Mouse (Mus musculus) frontal cortex, adult 2 months (tissue): Measurements from ENCODE around the gene Abcc6. TPM values are rescaled to one million over a fixed set of nuclear protein-coding genes. Genes with fewer than 3 reads are reported as not detected.
"Not testable (repeated sequence)": the region's sequence is repeated elsewhere in the genome, so short reads cannot be mapped to it uniquely, and the experiment has no call there.

Experiments
- DNase-seq, 2 experiments: peaks; one replicate each; pipeline ENCODE4 v3.0.0; 2022; ENCODE audit warnings: low spot score in 1 of 2; ENCODE audit errors: extremely low spot score in 1 of 2
- polyA plus RNA-seq: library from polyadenylated mRNA; depleted of rRNA; stranded (reverse); fragments of >200 nt; gene quantifications from 2 replicates; pipeline ENCODE4 v1.2.3, GENCODE M21; 2012; rRNA removed

Abcc6 gene
- polyA plus RNA-seq, 1 experiment: 3.8 TPM

GRCm38 (mm10) chr7:45941986-45942385 is 88.1 kb downstream of the Abcc6 start:
- no peak for DNase-seq

- no peak for DNase-seq
Measured at GRCm38 (mm10) chr7:45939836-45940235, 90.3 kb downstream of the Abcc6 start.

GRCm38 (mm10) chr7:45935114-45935513 is 95.0 kb downstream of the Abcc6 start:
- peak in 1 of 2 experiments; percentile 76 for DNase-seq

- not testable (repeated sequence) for DNase-seq
Measured at GRCm38 (mm10) chr7:45933766-45934165, 96.3 kb downstream of the Abcc6 start.

- DNase-seq: no peak
Measured at GRCm38 (mm10) chr7:45929688-45930087, 100.4 kb downstream of the Abcc6 start.

- DNase-seq: no peak
Measured at GRCm38 (mm10) chr7:45928626-45929295, 101.3 kb downstream of the Abcc6 start.

- DNase-seq: no peak
Measured at GRCm38 (mm10) chr7:45924429-45924816, 105.7 kb downstream of the Abcc6 start.

GRCm38 (mm10) chr7:45923762-45924428 is 106.2 kb downstream of the Abcc6 start, which contains the start of gene Ccdc114:
Ccdc114 (plus strand) TSS chr7:45924072.
- DNase-seq: peak in 1 of 2 experiments; percentile 27

GRCm38 (mm10) chr7:45922928-45923761 is 107.0 kb downstream of the Abcc6 start:
- DNase-seq: peak; percentile 91 to 95

GRCm38 (mm10) chr7:45921950-45922600 is 108.0 kb downstream of the Abcc6 start:
- no peak for DNase-seq

GRCm38 (mm10) chr7:45921242-45921621 is 108.9 kb downstream of the Abcc6 start, which contains the start of gene Emp3:
Emp3 (minus strand) TSS chr7:45921404.
- no peak for DNase-seq

GRCm38 (mm10) chr7:45920583-45921241 is 109.4 kb downstream of the Abcc6 start:
- peak in 1 of 2 experiments; percentile 50 for DNase-seq

GRCm38 (mm10) chr7:45919761-45920160 is 110.3 kb downstream of the Abcc6 start:
- no peak for DNase-seq

- no peak for DNase-seq
Measured at GRCm38 (mm10) chr7:45919083-45919671, 110.9 kb downstream of the Abcc6 start.

GRCm38 (mm10) chr7:45917926-45918325 is 112.2 kb downstream of the Abcc6 start:
- DNase-seq: no peak

Other genes starting within 250 kb of the Abcc6 start
- 170 and 198 TPM in 2 replicates for gene Lmtk3, start 246.6 kb downstream of the Abcc6 start, polyA plus RNA-seq
- gene Sult2b1, start 245.6 kb downstream of the Abcc6 start, polyA plus RNA-seq: 15.2 and 17.7 TPM in 2 replicates
- gene Cyth2, start 215.7 kb downstream of the Abcc6 start, polyA plus RNA-seq: 158 and 167 TPM in 2 replicates
- 2.1 and 2.6 TPM in 2 replicates for gene Kcnj14, start 205.5 kb downstream of the Abcc6 start, polyA plus RNA-seq
- gene Grwd1, start 199.4 kb downstream of the Abcc6 start, polyA plus RNA-seq: 17.9 TPM in 2 replicates
- 95.1 and 121 TPM in 2 replicates for gene Kdelr1, start 157.5 kb downstream of the Abcc6 start, polyA plus RNA-seq
- 15.5 and 17.7 TPM in 2 replicates for gene Grin2d, start 151.9 kb downstream of the Abcc6 start, polyA plus RNA-seq
- 0.15 TPM in 1 of 2 replicates, not detected in the other for gene Syngr4, start 133.6 kb downstream of the Abcc6 start, polyA plus RNA-seq
- gene Tmem143, start 133.4 kb downstream of the Abcc6 start, polyA plus RNA-seq: 32.5 and 33.6 TPM in 2 replicates
- gene Emp3, start 108.9 kb downstream of the Abcc6 start, polyA plus RNA-seq: 15.1 and 15.2 TPM in 2 replicates
- 5.1 and 5.3 TPM in 2 replicates for gene Ccdc114, start 106.2 kb downstream of the Abcc6 start, polyA plus RNA-seq
- 68.3 and 74.8 TPM in 2 replicates for gene Nomo1, start 3.4 kb upstream of the Abcc6 start, polyA plus RNA-seq
- gene Kcnj11, start 70.5 kb upstream of the Abcc6 start, polyA plus RNA-seq: 31.1 and 34.2 TPM in 2 replicates
- gene Abcc8, start 149.7 kb upstream of the Abcc6 start, polyA plus RNA-seq: 17.7 and 17.8 TPM in 2 replicates
- gene Ush1c, start 208.2 kb upstream of the Abcc6 start, polyA plus RNA-seq: 0.12 and 0.23 TPM in 2 replicates
- 0.08 and 0.23 TPM in 2 replicates for gene Otog, start 210.7 kb upstream of the Abcc6 start, polyA plus RNA-seq